Mouse (Mus musculus) G1E-ER4 (cell line): ENCODE measurements around the gene Tox4. TPM values are rescaled to one million over a fixed set of nuclear protein-coding genes. Genes with fewer than 3 reads are reported as not detected.

Experiments used
- GATA1 ChIP-seq: IDR thresholded peaks from one replicate; pipeline ENCODE4 v1.8.0; 2012; ENCODE audit warnings: low read length, inconsistent platforms
- polyA plus RNA-seq: library from polyadenylated mRNA; stranded (reverse); fragments of >175 nt; gene quantifications from 2 replicates; pipeline ENCODE4 v1.2.3, GENCODE M21; 2012

Gene Tox4
- polyA plus RNA-seq, result 40.4 and 52.5 TPM in 2 replicates

- TF ChIP-seq GATA1, result no peak
Measured at GRCm38 (mm10) chr14:52278932-52279746, at the start of gene Tox4, which contains the start of gene Rab2b. Tox4 (plus strand) TSS chr14:52279146. Rab2b (minus strand) TSS chr14:52279545.

GRCm38 (mm10) chr14:52232249-52232648, 46.7 kb upstream of the Tox4 start:
- TF ChIP-seq GATA1, result no peak

- no peak for TF ChIP-seq GATA1
Measured at GRCm38 (mm10) chr14:52235165-52235564, 43.8 kb upstream of the Tox4 start.

GRCm38 (mm10) chr14:52236216-52236615, 42.7 kb upstream of the Tox4 start:
- peak; percentile 16 for TF ChIP-seq GATA1

- no peak for TF ChIP-seq GATA1
Measured at GRCm38 (mm10) chr14:52244041-52244689, 34.8 kb upstream of the Tox4 start.

GRCm38 (mm10) chr14:52244690-52245042, 34.3 kb upstream of the Tox4 start:
- no peak for TF ChIP-seq GATA1

GRCm38 (mm10) chr14:52246129-52246528, 32.8 kb upstream of the Tox4 start:
- no peak for TF ChIP-seq GATA1

GRCm38 (mm10) chr14:52256311-52257175, 22.4 kb upstream of the Tox4 start:
- TF ChIP-seq GATA1, result no peak

GRCm38 (mm10) chr14:52257484-52258213, 21.3 kb upstream of the Tox4 start, which contains the start of gene Chd8:
Chd8 (minus strand) TSS chr14:52257780.
- no peak for TF ChIP-seq GATA1

GRCm38 (mm10) chr14:52272781-52273180, 6.2 kb upstream of the Tox4 start:
- TF ChIP-seq GATA1, result no peak

- TF ChIP-seq GATA1, result no peak
Measured at GRCm38 (mm10) chr14:52277210-52277609, 1.7 kb upstream of the Tox4 start.

GRCm38 (mm10) chr14:52279747-52280120, 788 bp downstream of the Tox4 start:
- no peak for TF ChIP-seq GATA1

GRCm38 (mm10) chr14:52283629-52284028, 4.7 kb downstream of the Tox4 start:
- no peak for TF ChIP-seq GATA1

- TF ChIP-seq GATA1, result no peak
Measured at GRCm38 (mm10) chr14:52284191-52284590, 5.2 kb downstream of the Tox4 start.
